Mouse (Mus musculus): ENCODE data around the gene Synj1. TPM values are rescaled to one million over a fixed set of nuclear protein-coding genes. Genes with fewer than 3 reads are reported as not detected.

The Synj1 gene
- polyA plus RNA-seq, 1 experiment from 2014 or later, result 20.5 TPM

DNA sequence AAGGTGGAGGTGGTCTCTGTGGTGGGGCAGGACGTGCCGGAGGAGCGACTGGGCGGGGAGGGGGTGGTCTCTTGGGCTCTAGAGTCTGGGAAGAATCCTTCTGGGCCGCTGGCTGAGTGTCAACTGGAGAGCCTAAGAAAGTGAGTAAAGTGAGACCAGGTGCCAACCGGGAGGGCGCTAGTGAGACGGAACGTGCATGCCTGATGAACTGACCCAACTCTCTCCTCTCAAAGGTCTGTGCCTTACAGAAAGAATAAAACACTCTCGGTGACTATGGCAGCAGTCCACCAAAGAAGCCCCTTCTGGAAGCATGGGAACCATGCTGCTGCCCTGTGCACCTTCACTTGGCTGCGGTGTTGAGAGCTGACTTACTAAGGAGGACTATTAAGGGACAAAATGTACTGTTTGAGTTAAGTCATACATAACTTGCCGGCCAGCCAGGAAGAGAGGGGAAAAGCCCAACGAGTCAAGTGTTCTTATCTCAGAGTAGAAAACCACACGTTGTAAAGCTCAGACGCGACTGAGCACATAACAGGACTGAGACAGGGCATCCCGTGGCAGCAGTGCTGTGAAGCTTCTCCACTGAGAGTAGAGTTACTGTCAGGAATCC is 60.6 kb downstream of the Synj1 start:
- DNase-seq (ENCODE audit: low spot score), result no peak
- no peaks in the 10 kb centered on the region for H3K27me3 ChIP-seq (replicated peaks; ENCODE audit: control insufficient read depth, insufficient read depth, low read length)
- no peaks in the 10 kb centered on the region for H3K9me3 ChIP-seq (ENCODE audit: control insufficient read depth, low read length)
- no peak overlapping the region for H3K27ac ChIP-seq (ENCODE audit: low read depth, low read length)
- no peak overlapping the region for H3K4me2 ChIP-seq
- H3K4me3 ChIP-seq (ENCODE audit: low read depth, low read length), result no peak overlapping the region
- H3K9ac ChIP-seq (ENCODE audit: low read depth, low read length), result no peak overlapping the region
- WGBS, result 46% methylated on average over 17 of the region's 17 CpGs
- H3K4me1 ChIP-seq (replicated peaks; ENCODE audit: control insufficient read depth, insufficient read depth, low read length), result peaks cover 6% of the 10 kb centered on the region
- no peak for ATAC-seq (replicated peaks; ENCODE audit: low FRiP score)
- peaks cover 9% of the 10 kb centered on the region; the same call in 1 of the 2 replicates for H3K36me3 ChIP-seq (ENCODE audit: control insufficient read depth, insufficient read depth, low read length)

DNA sequence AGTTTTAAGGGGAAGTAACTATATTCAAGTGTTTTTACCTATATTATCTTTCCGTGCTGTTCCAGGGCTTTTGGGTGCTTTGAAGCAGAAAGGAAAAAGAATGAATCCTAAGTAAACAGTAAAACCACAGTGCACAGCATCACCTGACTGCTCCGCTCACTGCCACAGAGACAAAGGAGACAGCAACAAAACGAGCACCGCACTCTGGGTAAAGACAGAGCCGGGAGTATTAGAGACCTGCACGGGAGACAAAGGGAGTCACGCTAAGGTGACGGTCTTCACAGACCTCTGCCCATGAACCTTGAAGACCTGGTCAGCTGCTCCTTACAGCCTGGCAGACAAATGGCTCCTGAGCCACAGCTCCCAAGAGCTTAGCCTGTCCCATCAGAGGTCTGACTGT is 64.1 kb downstream of the Synj1 start:
- no peaks in the 10 kb centered on the region for H3K9me3 ChIP-seq (ENCODE audit: control insufficient read depth, low read length)
- no peak overlapping the region for H3K27ac ChIP-seq (ENCODE audit: low read depth, low read length)
- H3K4me3 ChIP-seq (ENCODE audit: low read depth, low read length), result no peak overlapping the region
- DNase-seq (ENCODE audit: low spot score) (no peak), ATAC-seq (replicated peaks; ENCODE audit: low FRiP score) (no peak)
- no peak overlapping the region for H3K4me2 ChIP-seq
- H3K4me1 ChIP-seq (replicated peaks; ENCODE audit: control insufficient read depth, insufficient read depth, low read length), result peaks cover 6% of the 10 kb centered on the region
- no peaks in the 10 kb centered on the region for H3K27me3 ChIP-seq (replicated peaks; ENCODE audit: control insufficient read depth, insufficient read depth, low read length)
- H3K9ac ChIP-seq (ENCODE audit: low read depth, low read length), result no peak overlapping the region
- WGBS, result 91% methylated on average over 8 of the region's 8 CpGs
- peaks cover 7% of the 10 kb centered on the region; the same call in 1 of the 2 replicates for H3K36me3 ChIP-seq (ENCODE audit: control insufficient read depth, insufficient read depth, low read length)

DNA sequence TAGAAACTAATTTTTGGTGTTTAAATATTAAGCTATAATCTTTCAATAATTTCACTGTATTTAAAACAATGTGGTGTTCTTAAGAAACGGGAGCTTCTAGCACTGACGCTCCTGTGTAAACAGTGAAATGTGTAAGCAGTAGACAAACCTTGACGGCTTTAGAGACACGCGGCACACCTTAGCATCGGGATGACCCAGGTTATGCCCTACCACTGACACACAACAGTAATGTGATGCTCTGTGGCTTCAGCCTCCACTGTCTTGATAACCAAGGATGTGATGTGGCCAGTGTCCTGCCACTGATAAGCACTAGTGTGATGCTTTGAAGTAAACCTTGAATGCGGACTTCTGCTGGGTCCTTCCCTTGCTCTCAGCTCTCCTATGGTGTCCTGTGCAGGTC is 69.9 kb downstream of the Synj1 start:
- no peak overlapping the region for H3K9ac ChIP-seq (ENCODE audit: low read depth, low read length)
- H3K27ac ChIP-seq (ENCODE audit: low read depth, low read length), result no peak overlapping the region
- peaks cover 11% of the 10 kb centered on the region; the same call in 1 of the 2 replicates for H3K36me3 ChIP-seq (ENCODE audit: control insufficient read depth, insufficient read depth, low read length)
- no peaks in the 10 kb centered on the region for H3K4me1 ChIP-seq (replicated peaks; ENCODE audit: control insufficient read depth, insufficient read depth, low read length)
- 88% methylated on average over 7 of the region's 7 CpGs for WGBS
- H3K9me3 ChIP-seq (ENCODE audit: control insufficient read depth, low read length), result no peaks in the 10 kb centered on the region
- DNase-seq (ENCODE audit: low spot score), result no peak
- no peak overlapping the region for H3K4me3 ChIP-seq (ENCODE audit: low read depth, low read length)
- H3K4me2 ChIP-seq, result no peak overlapping the region
- no peak for ATAC-seq (replicated peaks; ENCODE audit: low FRiP score)
- H3K27me3 ChIP-seq (replicated peaks; ENCODE audit: control insufficient read depth, insufficient read depth, low read length), result no peaks in the 10 kb centered on the region

DNA sequence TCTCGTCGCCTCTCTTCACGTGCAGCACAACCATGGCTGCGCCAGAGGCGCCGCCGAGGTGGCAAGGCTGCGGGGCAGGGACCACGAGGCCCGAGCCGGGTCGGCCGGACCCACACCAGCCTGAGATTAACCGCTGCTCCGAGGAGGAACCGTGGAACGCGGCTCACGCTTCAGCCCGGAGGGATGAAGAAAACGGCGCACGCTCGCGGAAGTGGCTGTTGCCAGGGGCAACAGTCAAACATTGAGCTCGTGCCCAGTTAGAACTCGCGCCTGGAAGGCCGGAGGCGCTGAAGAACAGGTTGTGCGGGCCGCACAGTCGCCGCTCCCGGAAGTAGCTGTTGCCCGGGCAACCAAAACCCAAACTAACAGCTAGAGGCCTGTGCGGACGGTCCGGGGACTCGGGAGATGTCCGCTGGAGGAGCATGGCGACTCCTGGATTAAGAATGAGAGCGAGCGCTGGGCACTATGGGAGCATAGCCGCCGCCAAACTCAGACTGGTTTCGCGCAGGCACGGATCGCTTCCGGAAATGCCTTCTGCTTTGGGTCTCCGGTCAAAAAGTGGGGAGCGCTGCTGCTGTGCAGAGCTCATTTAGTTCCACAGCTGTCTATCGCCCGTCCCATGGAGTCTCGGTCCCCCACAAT is 76.3 kb downstream of the Synj1 start, which contains the start of gene Cfap298:
Cfap298 (minus strand) TSS at position 428 of the 642 bp plus-strand sequence.
- peak; percentile 93 for DNase-seq (ENCODE audit: low spot score)
- WGBS, result under 1% methylated on average over 56 of the region's 56 CpGs
- H3K27ac ChIP-seq (ENCODE audit: low read depth, low read length), result peak within 1 kb of the TSS; percentile 67

DNA sequence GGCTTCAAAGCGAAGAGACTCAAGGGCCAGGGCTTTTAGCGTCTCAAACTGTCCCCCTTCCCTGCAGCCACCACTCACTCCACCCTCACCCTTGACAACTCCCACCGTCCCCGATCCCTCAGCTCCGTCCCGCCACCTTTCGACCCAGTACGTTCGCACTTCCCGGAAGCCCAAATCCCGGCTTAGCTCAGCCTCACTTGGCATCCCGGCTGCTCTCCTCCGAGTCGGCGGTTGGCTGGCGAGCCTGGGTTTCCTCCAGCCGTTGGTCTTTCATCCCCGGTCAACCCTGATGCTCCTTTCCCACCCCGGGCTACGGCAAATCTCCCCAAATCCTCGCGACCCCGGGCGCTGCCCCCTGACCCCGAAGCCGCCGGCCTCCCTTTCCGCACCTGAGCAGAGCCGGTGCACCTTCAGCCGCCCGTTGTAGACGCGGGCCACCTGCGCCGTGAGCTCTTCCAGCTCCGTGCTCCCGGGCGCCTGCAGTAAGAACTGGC is 76.9 kb downstream of the Synj1 start:
- ATAC-seq (replicated peaks; ENCODE audit: low FRiP score) (peak; percentile 69), DNase-seq (ENCODE audit: low spot score) (no peak)
- Histone ChIP-seq H3K9ac (ENCODE audit: low read depth, low read length) (peak overlapping the region; percentile 89), H3K4me2 (peak overlapping the region; percentile 86), H3K9me3 (ENCODE audit: control insufficient read depth, low read length) (no peaks in the 10 kb centered on the region), H3K27ac (ENCODE audit: low read depth, low read length) (peak overlapping the region; percentile 67), H3K36me3 (ENCODE audit: control insufficient read depth, insufficient read depth, low read length) (peaks cover 5% of the 10 kb centered on the region; the same call in 1 of the 2 replicates), H3K4me1 (replicated peaks; ENCODE audit: control insufficient read depth, insufficient read depth, low read length) (peaks cover 6% of the 10 kb centered on the region), H3K4me3 (ENCODE audit: low read depth, low read length) (peak overlapping the region; percentile 89), H3K27me3 (replicated peaks; ENCODE audit: control insufficient read depth, insufficient read depth, low read length) (no peaks in the 10 kb centered on the region)
- WGBS, result under 1% methylated on average over 38 of the region's 38 CpGs

More for the DNA sequence above, 76.3 kb downstream of the Synj1 start, which contains the start of gene Cfap298:
- Histone ChIP-seq H3K9me3 (ENCODE audit: control insufficient read depth, low read length) (no peaks in the 10 kb centered on the region), H3K9ac (ENCODE audit: low read depth, low read length) (peak within 1 kb of the TSS; percentile 89), H3K27me3 (replicated peaks; ENCODE audit: control insufficient read depth, insufficient read depth, low read length) (no peaks in the 10 kb centered on the region), H3K36me3 (ENCODE audit: control insufficient read depth, insufficient read depth, low read length) (peaks cover 5% of the 10 kb centered on the region; the same call in 1 of the 2 replicates), H3K4me2 (peak within 1 kb of the TSS; percentile 86), H3K4me1 (replicated peaks; ENCODE audit: control insufficient read depth, insufficient read depth, low read length) (peaks cover 6% of the 10 kb centered on the region), H3K4me3 (ENCODE audit: low read depth, low read length) (peak within 1 kb of the TSS; percentile 89)
- ATAC-seq (replicated peaks; ENCODE audit: low FRiP score), result peak; percentile 95

DNA sequence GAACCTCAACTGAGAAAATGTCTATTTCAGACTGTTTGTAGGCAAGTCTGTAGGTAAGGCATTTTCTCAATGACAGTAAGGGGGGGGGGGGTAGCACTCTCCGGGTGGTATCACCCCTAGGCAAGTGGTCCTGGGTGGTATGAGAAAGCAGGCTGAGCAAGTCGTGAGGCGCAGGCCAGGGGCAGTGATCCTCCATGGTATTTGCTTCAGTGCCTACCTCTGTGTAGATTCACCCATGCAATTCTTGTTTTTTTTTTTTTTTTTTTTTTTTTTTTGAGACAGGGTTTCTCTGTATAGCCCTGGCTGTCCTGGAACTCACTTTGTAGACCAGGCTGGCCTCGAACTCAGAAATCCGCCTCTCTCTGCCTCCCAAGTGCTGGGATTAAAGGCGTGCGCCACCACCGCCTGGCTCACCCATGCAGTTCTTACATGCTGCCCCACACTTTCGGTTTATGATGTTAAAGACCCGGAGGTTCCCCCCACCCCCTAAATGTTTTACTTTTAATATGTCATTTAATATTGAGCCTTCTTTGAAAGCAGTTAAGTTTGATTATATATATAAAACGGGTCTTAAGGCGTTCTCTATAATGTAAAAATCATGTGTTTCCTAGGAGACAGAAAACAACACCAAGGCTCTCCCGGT is 77.5 kb downstream of the Synj1 start:
- no peaks in the 10 kb centered on the region for H3K9me3 ChIP-seq (ENCODE audit: control insufficient read depth, low read length)
- no peak for DNase-seq (ENCODE audit: low spot score)
- ATAC-seq (replicated peaks; ENCODE audit: low FRiP score), result no peak
- peak overlapping the region; percentile 89 for H3K9ac ChIP-seq (ENCODE audit: low read depth, low read length)
- H3K4me3 ChIP-seq (ENCODE audit: low read depth, low read length), result peak overlapping the region; percentile 89
- WGBS, result 27% methylated on average over 13 of the region's 13 CpGs
- H3K4me2 ChIP-seq, result peak overlapping the region; percentile 86
- H3K27ac ChIP-seq (ENCODE audit: low read depth, low read length), result peak overlapping the region; percentile 67; the same call in 1 of the 2 replicates
- peaks cover 6% of the 10 kb centered on the region for H3K4me1 ChIP-seq (replicated peaks; ENCODE audit: control insufficient read depth, insufficient read depth, low read length)
- H3K36me3 ChIP-seq (ENCODE audit: control insufficient read depth, insufficient read depth, low read length), result peaks cover 5% of the 10 kb centered on the region; the same call in 1 of the 2 replicates
- no peaks in the 10 kb centered on the region for H3K27me3 ChIP-seq (replicated peaks; ENCODE audit: control insufficient read depth, insufficient read depth, low read length)

DNA sequence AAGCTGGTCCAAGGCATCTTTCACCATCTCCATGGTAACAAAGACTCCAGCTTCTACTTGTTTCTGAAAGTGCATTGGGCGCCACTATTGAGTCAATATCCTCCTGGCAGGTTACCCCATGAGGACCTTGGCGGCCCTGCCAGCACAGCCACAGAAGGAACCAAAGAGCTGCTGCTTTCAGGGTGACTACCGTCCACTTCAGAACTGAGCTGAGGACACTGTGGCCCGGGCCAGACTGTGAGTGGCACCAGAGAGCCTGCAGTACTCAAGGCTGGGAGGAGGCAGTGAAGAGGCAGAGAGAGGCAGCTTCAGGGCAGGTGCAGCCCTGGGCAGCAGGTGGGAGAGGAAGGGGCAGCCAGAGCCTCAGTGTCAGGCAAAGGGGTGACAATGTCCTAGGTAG is 83.7 kb downstream of the Synj1 start:
- H3K9ac ChIP-seq (ENCODE audit: low read depth, low read length), result no peak overlapping the region
- H3K4me1 ChIP-seq (replicated peaks; ENCODE audit: control insufficient read depth, insufficient read depth, low read length), result no peaks in the 10 kb centered on the region
- DNase-seq (ENCODE audit: low spot score) (no peak), ATAC-seq (replicated peaks; ENCODE audit: low FRiP score) (no peak)
- no peak overlapping the region for H3K4me3 ChIP-seq (ENCODE audit: low read depth, low read length)
- H3K4me2 ChIP-seq, result no peak overlapping the region
- H3K27ac ChIP-seq (ENCODE audit: low read depth, low read length), result no peak overlapping the region
- peaks cover 9% of the 10 kb centered on the region; the same call in 1 of the 2 replicates for H3K36me3 ChIP-seq (ENCODE audit: control insufficient read depth, insufficient read depth, low read length)
- H3K9me3 ChIP-seq (ENCODE audit: control insufficient read depth, low read length), result no peaks in the 10 kb centered on the region
- WGBS, result 84% methylated on average over 4 of the region's 4 CpGs
- no peaks in the 10 kb centered on the region for H3K27me3 ChIP-seq (replicated peaks; ENCODE audit: control insufficient read depth, insufficient read depth, low read length)

DNA sequence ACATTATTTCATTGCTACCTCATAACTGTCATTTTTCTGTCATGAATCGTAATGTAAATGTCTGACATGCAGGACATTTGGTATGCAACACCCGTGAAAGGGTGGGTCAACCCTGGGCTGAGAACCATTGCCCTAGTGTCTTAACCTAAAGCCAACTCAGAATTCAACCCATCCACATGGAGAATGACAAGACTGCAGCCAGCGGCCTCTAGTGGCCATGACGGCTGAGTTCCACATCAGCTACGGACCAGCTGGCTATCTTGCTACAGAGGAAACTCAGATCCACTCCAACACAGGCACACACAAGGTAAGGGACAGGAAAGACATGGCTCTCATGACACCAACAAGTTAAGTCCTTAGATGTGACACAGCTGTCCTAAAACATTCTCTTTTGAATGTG is 85.6 kb downstream of the Synj1 start:
- no peaks in the 10 kb centered on the region for H3K27me3 ChIP-seq (replicated peaks; ENCODE audit: control insufficient read depth, insufficient read depth, low read length)
- no peak overlapping the region for H3K27ac ChIP-seq (ENCODE audit: low read depth, low read length)
- peaks cover 7% of the 10 kb centered on the region; the same call in 1 of the 2 replicates for H3K36me3 ChIP-seq (ENCODE audit: control insufficient read depth, insufficient read depth, low read length)
- DNase-seq (ENCODE audit: low spot score) (no peak), ATAC-seq (replicated peaks; ENCODE audit: low FRiP score) (peak; percentile 44; the same call in 1 of the 2 replicates)
- no peaks in the 10 kb centered on the region for H3K9me3 ChIP-seq (ENCODE audit: control insufficient read depth, low read length)
- H3K4me1 ChIP-seq (replicated peaks; ENCODE audit: control insufficient read depth, insufficient read depth, low read length), result no peaks in the 10 kb centered on the region
- H3K9ac ChIP-seq (ENCODE audit: low read depth, low read length), result no peak overlapping the region
- no peak overlapping the region for H3K4me2 ChIP-seq
- H3K4me3 ChIP-seq (ENCODE audit: low read depth, low read length), result no peak overlapping the region
- WGBS, result 27% methylated on average over 5 of the region's 5 CpGs
